Mouse (Mus musculus) inflammation-experienced regulatory T-cells, adult 6 months (primary cell): Measurements from ENCODE around the gene 1700028J19Rik. TPM values are rescaled to one million over a fixed set of nuclear protein-coding genes. Genes with fewer than 3 reads are reported as not detected.

Source experiments
- ATAC-seq: one replicate; pipeline ENCODE4 v1.8.0; 2017
- polyA plus RNA-seq, 3 experiments: library from polyadenylated mRNA; unstranded; fragments of 100-300 nt; shearing (Covaris generic); gene quantifications; one replicate each; pipeline ENCODE4 v1.2.1; 2017

Gene 1700028J19Rik
- 1 to 10 TPM; 1.3 to 2.5 (median 1.6) TPM for polyA plus RNA-seq

- peak; percentile 84 for ATAC-seq
Measured at GRCm38 (mm10) chr7:44246055-44246983, at the start of gene 1700028J19Rik, which contains the start of gene 2410002F23Rik. TSS of gene 1700028J19Rik (minus strand) at chr7:44246695. TSS of gene 2410002F23Rik (plus strand) at chr7:44246722.

GRCm38 (mm10) chr7:44291418-44291817 lies 44.9 kb upstream of the 1700028J19Rik start:
- ATAC-seq: no peak

GRCm38 (mm10) chr7:44290986-44291385 lies 44.5 kb upstream of the 1700028J19Rik start:
- no peak for ATAC-seq

- ATAC-seq: no peak
Measured at GRCm38 (mm10) chr7:44287760-44288159, 41.3 kb upstream of the 1700028J19Rik start.

- ATAC-seq: no peak
Measured at GRCm38 (mm10) chr7:44281586-44281985, 35.1 kb upstream of the 1700028J19Rik start.

- ATAC-seq: no peak
Measured at GRCm38 (mm10) chr7:44280959-44281358, 34.5 kb upstream of the 1700028J19Rik start.

GRCm38 (mm10) chr7:44277250-44277622 lies 30.7 kb upstream of the 1700028J19Rik start:
- no peak for ATAC-seq

- ATAC-seq: no peak
Measured at GRCm38 (mm10) chr7:44276461-44277249, 30.2 kb upstream of the 1700028J19Rik start.

- ATAC-seq: no peak
Measured at GRCm38 (mm10) chr7:44275546-44275945, 29.1 kb upstream of the 1700028J19Rik start.

- no peak for ATAC-seq
Measured at GRCm38 (mm10) chr7:44274096-44274495, 27.6 kb upstream of the 1700028J19Rik start.

- ATAC-seq: no peak
Measured at GRCm38 (mm10) chr7:44273446-44273845, 27.0 kb upstream of the 1700028J19Rik start.

- no peak for ATAC-seq
Measured at GRCm38 (mm10) chr7:44272546-44272945, 26.1 kb upstream of the 1700028J19Rik start.

GRCm38 (mm10) chr7:44271309-44271708 lies 24.8 kb upstream of the 1700028J19Rik start:
- no peak for ATAC-seq

GRCm38 (mm10) chr7:44269397-44269796 lies 22.9 kb upstream of the 1700028J19Rik start:
- ATAC-seq: no peak

- no peak for ATAC-seq
Measured at GRCm38 (mm10) chr7:44268117-44268516, 21.6 kb upstream of the 1700028J19Rik start.

- ATAC-seq: peak; percentile 87
Measured at GRCm38 (mm10) chr7:44262791-44263643, 16.5 kb upstream of the 1700028J19Rik start.

GRCm38 (mm10) chr7:44261147-44261546 lies 14.7 kb upstream of the 1700028J19Rik start, which contains the start of gene Gm15517:
TSS of gene Gm15517 (plus strand) at chr7:44261447.
- ATAC-seq: no peak

- no peak for ATAC-seq
Measured at GRCm38 (mm10) chr7:44260410-44260809, 13.9 kb upstream of the 1700028J19Rik start.

GRCm38 (mm10) chr7:44257278-44257677 lies 10.8 kb upstream of the 1700028J19Rik start, which contains the start of gene Acp4:
TSS of gene Acp4 (minus strand) at chr7:44257378.
- no peak for ATAC-seq

GRCm38 (mm10) chr7:44254930-44255329 lies 8.4 kb upstream of the 1700028J19Rik start:
- ATAC-seq: no peak

- ATAC-seq: no peak
Measured at GRCm38 (mm10) chr7:44253023-44253616, 6.6 kb upstream of the 1700028J19Rik start.
